Mouse (Mus musculus) cerebellum, postnatal 14 days (tissue): ENCODE data around the gene Phf21a.
A peak's percentile ranks its signal among the peaks of the same experiment; 100 is the strongest.

ENCODE experiments used
- DNase-seq, 2 experiments: peaks; one replicate each; pipeline ENCODE4 v3.0.0; 2021; ENCODE audit warnings: mixed read lengths in 2 of 2

The Phf21a gene

GRCm38 (mm10) chr2:92365568-92365967 lies 272.7 kb downstream of the Phf21a start:
- peak in 1 of 2 experiments; percentile 40 for DNase-seq

- peak in 1 of 2 experiments; percentile 15 for DNase-seq
Observed at GRCm38 (mm10) chr2:92367383-92368029, 274.6 kb downstream of the Phf21a start.

GRCm38 (mm10) chr2:92370375-92370774 lies 277.5 kb downstream of the Phf21a start:
- peak in 1 of 2 experiments; percentile 39 for DNase-seq

- DNase-seq = peak in 1 of 2 experiments; percentile 69
Observed at GRCm38 (mm10) chr2:92370821-92371805, 278.2 kb downstream of the Phf21a start.

GRCm38 (mm10) chr2:92371971-92372690 lies 279.2 kb downstream of the Phf21a start:
- DNase-seq = no peak

GRCm38 (mm10) chr2:92372767-92373436 lies 280.0 kb downstream of the Phf21a start:
- peak; percentile 77 to 79 for DNase-seq

GRCm38 (mm10) chr2:92373437-92373813 lies 280.5 kb downstream of the Phf21a start:
- DNase-seq = no peak

- DNase-seq = peak in 1 of 2 experiments; percentile 62
Observed at GRCm38 (mm10) chr2:92374514-92374913, 281.6 kb downstream of the Phf21a start, which contains the start of the genes Pex16 and Large2. TSS of gene Pex16 (plus strand) at chr2:92374676. TSS of gene Large2 (minus strand) at chr2:92374869.

- DNase-seq = peak; percentile 92 to 93
Observed at GRCm38 (mm10) chr2:92375099-92375623, 282.2 kb downstream of the Phf21a start.

- DNase-seq = no peak
Observed at GRCm38 (mm10) chr2:92375788-92376187, 282.9 kb downstream of the Phf21a start.

- DNase-seq = no peak
Observed at GRCm38 (mm10) chr2:92376300-92376699, 283.4 kb downstream of the Phf21a start.

- peak in 1 of 2 experiments; percentile 4 for DNase-seq
Observed at GRCm38 (mm10) chr2:92377320-92377719, 284.4 kb downstream of the Phf21a start.

- DNase-seq = peak in 1 of 2 experiments; percentile 25
Observed at GRCm38 (mm10) chr2:92379783-92380494, 287.0 kb downstream of the Phf21a start.

- peak in 1 of 2 experiments; percentile 31 for DNase-seq
Observed at GRCm38 (mm10) chr2:92380495-92381050, 287.7 kb downstream of the Phf21a start.

- DNase-seq = no peak
Observed at GRCm38 (mm10) chr2:92381161-92381560, 288.2 kb downstream of the Phf21a start.

GRCm38 (mm10) chr2:92381901-92382588 lies 289.1 kb downstream of the Phf21a start, which contains the start of gene 1700029I15Rik:
TSS of gene 1700029I15Rik (plus strand) at chr2:92382538.
- DNase-seq = peak; percentile 58 to 69

- DNase-seq = no peak
Observed at GRCm38 (mm10) chr2:92382759-92383158, 289.8 kb downstream of the Phf21a start.

GRCm38 (mm10) chr2:92384101-92384500 lies 291.2 kb downstream of the Phf21a start:
- no peak for DNase-seq

GRCm38 (mm10) chr2:92385113-92386051 lies 292.5 kb downstream of the Phf21a start:
- DNase-seq = peak in 1 of 2 experiments; percentile 50
